Mouse (Mus musculus) heart, embryonic 15.5 days (tissue): ENCODE results near the gene Gm13539. TPM values are rescaled to one million over a fixed set of nuclear protein-coding genes. Genes with fewer than 3 reads are reported as not detected.

ENCODE experiments used
- ATAC-seq: fragments of 200-750 bp; cut with Nextera tagmentation; replicated peaks from 2 replicates; pipeline ENCODE4 v1.8.0; 2017; ENCODE audit warnings: low read depth, moderate TSS enrichment; ENCODE audit not compliant: insufficient number of reproducible peaks, insufficient read depth, low FRiP score
- H3K27ac ChIP-seq: fragments of 300-500 bp; sonication (generic); 2 replicates; pipeline ENCODE4 v1.5.1; 2015; ENCODE audit warnings: mild to moderate bottlenecking, inconsistent platforms
- H3K27me3 ChIP-seq: fragments of 300-500 bp; sonication (generic); 2 replicates; pipeline ENCODE4 v1.6.1; 2015; ENCODE audit warnings: inconsistent platforms
- H3K36me3 ChIP-seq: fragments of 300-500 bp; sonication (generic); 2 replicates; pipeline ENCODE4 v1.6.1; 2015; ENCODE audit warnings: mild to moderate bottlenecking, inconsistent platforms
- H3K4me1 ChIP-seq: fragments of 300-500 bp; sonication (generic); replicated peaks from 2 replicates; pipeline ENCODE4 v1.6.1; 2015; ENCODE audit warnings: inconsistent platforms
- H3K4me2 ChIP-seq: fragments of 300-500 bp; sonication (generic); 2 replicates; pipeline ENCODE4 v1.6.1; 2015; ENCODE audit warnings: inconsistent platforms, mild to moderate bottlenecking, moderate library complexity
- H3K4me3 ChIP-seq: fragments of 300-500 bp; sonication (generic); 2 replicates; pipeline ENCODE4 v1.5.1; 2015; ENCODE audit warnings: mild to moderate bottlenecking, inconsistent platforms
- H3K9ac ChIP-seq: fragments of 300-500 bp; sonication (generic); 2 replicates; pipeline ENCODE4 v1.6.1; 2015; ENCODE audit warnings: mild to moderate bottlenecking, inconsistent platforms
- H3K9me3 ChIP-seq: fragments of 300-500 bp; sonication (generic); replicated peaks from 2 replicates; pipeline ENCODE4 v1.6.1; 2016; ENCODE audit warnings: inconsistent platforms
- WGBS: fragments of 180-500 bp; shearing (Covaris S2); methylation state at CpG from one replicate; pipeline ENCODE4 v1.1.7; 2015; ENCODE audit warnings: mixed read lengths; 5-methylcytosine and 5-hydroxymethylcytosine counted together
- polyA plus RNA-seq: library from polyadenylated mRNA; unstranded; fragments of >200 nt; fragmentation: Nextera tagmentation; extraction: Ambion mirVana; gene quantifications from 2 replicates; pipeline ENCODE4 v1.2.1, GENCODE M21; 2015

Gene Gm13539
- polyA plus RNA-seq, 1 experiment from 2014 or later = not detected

DNA sequence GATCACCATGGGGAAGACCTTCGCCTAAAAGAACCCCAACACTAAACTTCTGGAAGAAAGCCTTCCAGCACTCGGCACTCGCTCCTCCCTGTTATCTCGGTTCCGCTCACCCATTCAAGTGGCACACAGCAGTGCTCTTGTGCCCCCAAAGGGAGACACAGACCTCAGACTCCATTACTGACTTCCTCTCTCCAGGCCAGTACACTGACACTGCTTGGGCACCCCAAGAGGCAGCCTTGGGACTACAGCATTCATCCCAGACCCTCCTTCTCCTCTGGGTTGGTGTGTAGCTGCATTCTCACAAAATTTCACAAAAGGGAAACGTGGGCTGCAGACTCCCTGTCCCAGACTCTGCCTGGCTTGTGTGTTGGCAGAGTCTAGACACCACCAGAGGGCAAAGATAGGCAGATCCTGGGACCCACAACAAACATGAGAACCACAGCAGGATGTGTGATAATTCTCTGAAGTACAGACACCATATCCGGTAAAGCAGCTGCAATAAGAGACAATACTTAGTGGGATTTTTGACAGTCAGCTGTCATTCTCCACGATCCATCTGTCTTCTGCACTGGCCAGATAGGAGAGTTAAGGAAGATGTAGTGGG, 46.4 kb downstream of the Gm13539 start:
- 69% methylated on average over 8 of the region's 8 CpGs for WGBS
- Histone ChIP-seq H3K9ac (no peak overlapping the region), H3K4me1 (no peaks in the 10 kb centered on the region), H3K27ac (no peak overlapping the region), H3K4me3 (no peak overlapping the region), H3K36me3 (no peaks in the 10 kb centered on the region), H3K4me2 (no peak overlapping the region), H3K27me3 (no peaks in the 10 kb centered on the region; the same call in 1 of the 2 replicates), H3K9me3 (no peaks in the 10 kb centered on the region)
- ATAC-seq = no peak

DNA sequence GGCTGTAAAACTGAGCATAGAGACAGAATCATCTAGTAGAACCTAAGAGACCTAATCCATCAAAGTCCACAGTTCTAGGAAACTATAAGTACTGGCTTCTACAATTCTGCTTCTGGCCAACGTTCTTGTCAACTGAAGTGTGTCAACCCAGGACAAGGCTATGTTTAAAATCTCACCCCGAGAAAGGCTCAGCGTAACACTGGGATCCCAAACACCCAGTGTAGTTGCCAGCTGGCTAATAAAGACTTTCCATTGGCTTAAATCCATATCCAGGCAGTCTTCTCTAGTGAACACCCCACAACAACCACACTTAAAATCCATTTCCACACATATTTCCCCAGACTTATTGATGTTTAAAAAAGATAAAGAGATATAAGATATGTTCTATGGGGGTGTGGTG, 48.7 kb downstream of the Gm13539 start:
- Histone ChIP-seq H3K4me3 (no peak overlapping the region), H3K4me2 (no peak overlapping the region), H3K9ac (no peak overlapping the region), H3K4me1 (no peaks in the 10 kb centered on the region), H3K27me3 (peaks cover 7% of the 10 kb centered on the region; the same call in 1 of the 2 replicates), H3K9me3 (no peaks in the 10 kb centered on the region), H3K36me3 (no peaks in the 10 kb centered on the region), H3K27ac (no peak overlapping the region)
- ATAC-seq = no peak
- 80% methylated on average over 3 of the region's 3 CpGs for whole genome bisulfite sequencing

DNA sequence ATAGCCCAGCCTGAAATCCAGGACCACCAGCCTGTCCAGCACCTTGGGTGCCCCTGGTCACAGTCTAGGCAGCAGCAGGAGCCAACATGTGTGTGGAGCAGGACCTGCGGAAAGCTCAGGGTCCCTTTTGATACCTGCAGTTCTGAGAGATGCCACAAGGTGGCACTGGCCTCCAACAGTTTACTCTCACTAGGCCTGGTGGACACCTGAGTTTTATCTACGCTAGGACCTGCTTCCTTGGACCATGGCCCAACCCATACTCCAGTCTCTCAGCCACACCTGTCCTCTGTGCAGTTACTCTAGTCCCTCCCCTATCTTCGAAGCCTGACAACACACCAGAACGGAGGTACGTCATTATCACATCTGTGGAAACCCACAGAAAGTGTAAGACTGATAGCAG, 54.2 kb downstream of the Gm13539 start:
- Histone ChIP-seq H3K36me3 (no peaks in the 10 kb centered on the region), H3K9ac (no peak overlapping the region), H3K4me2 (no peak overlapping the region), H3K4me3 (no peak overlapping the region), H3K27me3 (peaks cover 10% of the 10 kb centered on the region; the same call in 1 of the 2 replicates), H3K9me3 (no peaks in the 10 kb centered on the region), H3K27ac (no peak overlapping the region), H3K4me1 (no peaks in the 10 kb centered on the region)
- WGBS = 49% methylated on average over 5 of the region's 5 CpGs
- ATAC-seq = no peak

Other genes with a start within 250 kb of the Gm13539 start
- 18.4 and 25.2 TPM in 2 replicates for gene Traf2, start 235.3 kb upstream of the Gm13539 start, polyA plus RNA-seq
- 276 and 289 TPM in 2 replicates for gene Edf1, start 224.4 kb upstream of the Gm13539 start, polyA plus RNA-seq
- 3.4 and 9.8 TPM in 2 replicates for gene Mamdc4, start 207.4 kb upstream of the Gm13539 start, polyA plus RNA-seq
- 171 and 175 TPM in 2 replicates for gene Phpt1, start 207.0 kb upstream of the Gm13539 start, polyA plus RNA-seq
- 0.22 and 0.30 TPM in 2 replicates for gene Ajm1, start 200.5 kb upstream of the Gm13539 start, polyA plus RNA-seq
- gene Rabl6, start 173.7 kb upstream of the Gm13539 start, polyA plus RNA-seq = 41.0 and 50.2 TPM in 2 replicates
- 0.09 and 0.13 TPM in 2 replicates for gene Ccdc183, start 164.6 kb upstream of the Gm13539 start, polyA plus RNA-seq
- 19.0 and 21.9 TPM in 2 replicates for gene Tmem141, start 160.3 kb upstream of the Gm13539 start, polyA plus RNA-seq
- 3.3 and 4.8 TPM in 2 replicates for gene Fcna, start 154.2 kb upstream of the Gm13539 start, polyA plus RNA-seq
- not detected in 2 replicates for gene Lcn8, start 129.1 kb upstream of the Gm13539 start, polyA plus RNA-seq
- gene Lcn5, start 124.3 kb upstream of the Gm13539 start, polyA plus RNA-seq = not detected in 2 replicates
- gene Lcn6, start 105.5 kb upstream of the Gm13539 start, polyA plus RNA-seq = not detected in 2 replicates
- not detected in 2 replicates for gene Lcn10, start 99.5 kb upstream of the Gm13539 start, polyA plus RNA-seq
- gene Obp2a, start 82.2 kb upstream of the Gm13539 start, polyA plus RNA-seq = not detected in 2 replicates
- 44.7 and 47.4 TPM in 2 replicates for gene Bmyc, start 75.5 kb upstream of the Gm13539 start, polyA plus RNA-seq
- gene Obp2b, start 45.2 kb upstream of the Gm13539 start, polyA plus RNA-seq = not detected in 2 replicates
- not detected in 2 replicates for gene Lcn3, start 16.7 kb upstream of the Gm13539 start, polyA plus RNA-seq
- not detected in 2 replicates for gene Lcn11, start 5.2 kb upstream of the Gm13539 start, polyA plus RNA-seq
- gene Glt6d1, start 33.6 kb downstream of the Gm13539 start, polyA plus RNA-seq = not detected in 2 replicates
- gene Lcn9, start 40.9 kb downstream of the Gm13539 start, polyA plus RNA-seq = not detected in 2 replicates
- gene Sohlh1, start 65.0 kb downstream of the Gm13539 start, polyA plus RNA-seq = not detected in 2 replicates
- 0.57 TPM in 1 of 2 replicates, not detected in the other for gene Kcnt1, start 81.5 kb downstream of the Gm13539 start, polyA plus RNA-seq
- gene Camsap1, start 201.0 kb downstream of the Gm13539 start, polyA plus RNA-seq = 11.6 and 12.8 TPM in 2 replicates
- 105 and 107 TPM in 2 replicates for gene Ubac1, start 239.5 kb downstream of the Gm13539 start, polyA plus RNA-seq